Mouse (Mus musculus): ENCODE measurements around the gene Ndufv1. TPM values are rescaled to one million over a fixed set of nuclear protein-coding genes. Genes with fewer than 3 reads are reported as not detected.
"Not testable (repeated sequence)": the region's sequence is repeated elsewhere in the genome, so short reads cannot be mapped to it uniquely, and the experiment has no call there.

Ndufv1 gene
- polyA plus RNA-seq (2012; rRNA removed), result 152 and 165 TPM in 2 replicates

DNA sequence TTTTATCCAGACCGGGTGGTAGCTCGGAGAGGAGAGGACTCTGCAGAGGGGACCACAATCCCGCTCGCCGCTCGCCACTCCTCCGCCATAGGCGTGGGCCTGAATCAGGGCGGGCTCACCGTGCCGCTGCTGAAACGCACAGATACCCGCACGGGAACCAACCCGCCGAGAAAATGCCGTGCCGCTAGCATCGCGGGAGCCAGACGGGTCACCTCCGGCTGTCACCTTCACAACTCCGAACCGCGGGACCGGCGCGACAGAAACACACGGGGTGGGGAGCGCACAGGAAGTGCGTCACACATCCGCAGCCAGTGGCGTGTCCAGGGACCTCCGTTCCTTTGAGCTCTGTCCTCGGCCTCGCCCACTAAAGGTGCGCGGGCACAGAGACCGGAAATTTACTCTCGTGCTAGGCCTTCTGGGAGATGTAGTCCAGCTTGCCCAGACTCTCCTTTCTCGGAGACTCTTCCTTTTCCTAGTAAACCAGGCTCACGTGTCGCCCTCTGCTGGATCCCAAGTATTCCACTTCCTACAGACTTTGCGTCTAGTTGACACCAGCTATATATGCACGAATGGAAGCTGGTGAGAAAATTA is at the start of gene Ndufv1:
Gene Ndufv1 (minus strand): TSS at position 375 of the 591 bp plus-strand sequence.
- peak; percentile 87 for DNase-seq (ENCODE audit: low read depth)

GRCm38 (mm10) chr19:4060899-4061465 is 48.4 kb upstream of the Ndufv1 start:
- DNase-seq (ENCODE audit: low read depth), result no peak

DNA sequence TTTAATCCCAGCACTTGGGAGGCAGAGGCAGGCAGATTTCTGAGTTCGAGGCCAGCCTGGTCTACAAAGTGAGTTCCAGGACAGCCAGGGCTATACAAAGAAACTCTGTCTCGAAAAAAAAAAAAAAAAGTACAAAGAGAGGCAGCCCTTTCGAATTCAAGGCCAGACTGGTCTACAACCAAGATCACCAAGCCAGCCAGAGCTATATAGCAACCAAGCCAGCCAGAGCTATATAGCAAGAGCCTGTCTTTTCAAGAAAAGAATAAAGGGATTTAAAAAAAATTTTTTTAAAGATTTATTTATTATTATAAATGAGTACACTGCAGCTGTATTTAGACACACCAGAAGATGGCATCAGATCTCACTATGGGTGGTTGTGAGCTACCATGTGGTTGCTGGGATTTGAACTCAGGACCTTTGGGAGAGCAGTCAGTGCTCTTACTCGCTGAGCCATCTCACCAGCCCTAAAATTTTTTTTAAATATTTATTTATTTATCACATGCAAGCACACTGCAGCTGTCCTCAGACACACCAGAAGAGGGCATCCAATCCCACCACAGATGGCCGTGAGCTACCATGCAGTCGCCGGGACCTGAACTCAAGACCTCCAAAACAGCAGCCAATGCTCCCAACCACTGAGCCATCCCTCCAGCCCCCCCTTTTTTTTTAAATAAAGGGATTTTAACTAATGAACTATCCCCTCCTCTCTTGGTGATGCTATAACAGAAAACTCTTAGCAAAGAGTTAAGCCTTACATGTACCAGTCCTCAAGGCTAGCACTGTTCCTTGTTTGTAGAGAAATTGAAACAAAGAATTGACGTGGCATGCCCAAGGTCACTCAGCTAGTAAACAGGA is 47.7 kb upstream of the Ndufv1 start:
- not testable (repeated sequence) for DNase-seq (ENCODE audit: low read depth)

DNA sequence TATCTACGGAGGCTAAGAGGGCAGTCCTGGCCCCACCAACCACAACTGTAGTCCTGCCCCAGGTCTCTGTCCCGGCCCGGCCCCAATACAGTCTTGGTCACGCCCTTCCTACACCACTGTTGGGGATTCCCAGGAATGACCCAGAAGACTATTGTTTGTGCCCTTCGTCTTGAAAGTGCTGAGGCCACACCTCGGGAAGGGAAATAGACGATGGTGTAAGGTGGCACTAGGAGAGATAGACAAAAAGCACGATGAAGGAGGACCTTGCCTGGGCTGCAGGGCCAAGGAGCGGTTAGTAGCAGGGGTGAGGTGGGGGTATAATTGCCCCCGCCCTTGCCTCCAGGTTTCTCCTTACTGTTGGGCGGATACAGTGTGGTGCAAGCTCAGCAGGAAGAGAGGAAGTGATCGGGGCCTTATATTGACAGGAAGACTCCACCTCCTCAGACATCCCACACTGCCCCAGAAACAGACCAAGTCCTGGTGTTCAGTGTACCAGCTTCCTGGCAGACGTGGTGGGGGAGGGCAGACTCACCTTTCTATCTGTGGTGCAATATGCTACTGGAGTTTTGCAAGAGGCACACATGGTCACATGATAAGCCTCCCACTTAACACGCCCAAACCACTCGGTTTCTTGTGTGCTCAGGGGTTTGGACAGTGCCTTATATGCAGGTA is 46.6 kb upstream of the Ndufv1 start, which contains the start of gene Gstp3:
Gene Gstp3 (minus strand): TSS at position 501 of the 672 bp plus-strand sequence.
- peak; percentile 72 for DNase-seq (ENCODE audit: low read depth)

GRCm38 (mm10) chr19:4058581-4058980 is 46.0 kb upstream of the Ndufv1 start:
- no peak for DNase-seq (ENCODE audit: low read depth)

DNA sequence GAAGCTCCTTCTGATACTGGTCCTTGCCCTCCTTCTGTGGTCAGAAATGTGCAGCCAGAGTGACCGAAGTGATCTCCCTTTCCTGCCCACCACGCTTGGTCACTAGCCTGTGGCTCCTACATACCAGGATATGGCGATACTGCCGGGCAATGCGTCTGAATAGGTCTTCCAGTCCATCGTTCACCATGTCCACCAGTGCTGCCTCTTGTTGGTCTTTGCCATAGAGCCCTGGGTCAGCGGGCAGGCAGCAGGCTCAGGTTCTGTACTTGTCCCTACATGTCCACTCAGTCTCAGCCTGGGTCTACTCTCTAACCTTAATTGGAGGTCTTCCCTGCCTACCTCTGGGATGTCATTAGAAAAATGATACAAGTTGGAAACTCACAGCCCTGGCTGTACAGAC is 45.4 kb upstream of the Ndufv1 start:
- no peak for DNase-seq (ENCODE audit: low read depth)

GRCm38 (mm10) chr19:4057389-4057788 is 44.8 kb upstream of the Ndufv1 start:
- DNase-seq (ENCODE audit: low read depth), result no peak

- DNase-seq (ENCODE audit: low read depth), result no peak
These were observed 44.1 kb upstream of the Ndufv1 start for GRCm38 (mm10) chr19:4056727-4057126.

DNA sequence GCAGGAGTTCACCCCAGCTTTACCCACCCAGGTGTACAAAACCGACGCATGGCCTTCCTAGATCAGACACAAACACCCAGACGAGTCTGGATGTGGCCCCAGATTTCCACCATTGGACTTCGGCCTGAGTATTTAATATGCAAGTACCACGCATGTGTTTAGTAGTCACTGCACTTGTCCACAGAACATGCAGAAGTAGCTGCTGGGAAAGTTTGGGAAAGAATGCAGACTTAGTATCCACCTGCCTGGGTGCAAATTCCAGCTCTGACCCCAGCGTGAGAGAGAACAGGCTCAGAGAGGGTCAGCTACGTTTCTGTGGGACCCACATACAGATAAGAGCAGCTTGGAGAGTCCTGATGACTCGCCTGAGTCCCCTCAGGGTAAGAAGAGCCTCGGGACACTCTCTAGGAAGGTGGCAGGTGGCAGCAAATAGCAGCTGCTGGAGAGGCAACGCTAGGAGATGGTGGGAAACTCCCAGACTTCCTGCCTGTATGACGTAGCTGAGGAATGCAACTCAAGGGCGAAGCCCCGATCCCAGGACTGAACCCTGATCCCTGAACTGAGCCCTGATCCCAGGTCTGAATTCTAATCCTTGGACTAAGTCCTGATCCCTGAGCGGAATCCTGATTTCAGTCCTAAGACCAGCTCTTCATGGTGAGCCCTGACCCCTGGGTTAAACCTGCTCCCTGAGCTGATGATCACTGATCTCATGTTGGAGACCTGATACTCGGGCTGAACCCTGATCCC is 43.5 kb upstream of the Ndufv1 start:
- DNase-seq (ENCODE audit: low read depth), result no peak

- DNase-seq (ENCODE audit: low read depth), result no peak
These were observed 42.8 kb upstream of the Ndufv1 start for GRCm38 (mm10) chr19:4055216-4055946.

DNA sequence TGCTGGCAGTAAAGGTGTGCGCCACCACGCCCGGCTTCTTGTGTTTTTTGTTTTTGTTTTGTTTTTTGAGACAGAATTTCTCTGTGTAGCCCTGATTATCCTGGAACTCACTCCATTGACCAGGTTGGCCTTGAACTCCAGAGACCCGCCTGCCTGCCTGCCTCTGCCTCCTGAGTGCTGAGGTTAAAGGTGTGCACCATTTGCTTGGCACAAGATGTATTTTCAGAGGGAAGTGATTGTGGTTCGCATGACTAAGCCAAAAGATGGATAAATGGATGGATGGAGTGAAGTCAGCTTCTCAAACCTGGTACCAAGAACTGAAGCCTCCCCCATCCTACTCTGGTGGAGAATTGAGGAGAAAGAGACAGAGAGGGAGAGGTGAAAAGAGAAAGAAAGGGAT is 42.0 kb upstream of the Ndufv1 start:
- no peak for DNase-seq (ENCODE audit: low read depth)

GRCm38 (mm10) chr19:4052516-4053030 is 40.0 kb upstream of the Ndufv1 start:
- no peak for DNase-seq (ENCODE audit: low read depth)

- no peak for DNase-seq (ENCODE audit: low read depth)
These were observed 39.3 kb upstream of the Ndufv1 start for GRCm38 (mm10) chr19:4051741-4052515.

- no peak for DNase-seq (ENCODE audit: low read depth)
These were observed 38.4 kb upstream of the Ndufv1 start for GRCm38 (mm10) chr19:4051016-4051415.

DNA sequence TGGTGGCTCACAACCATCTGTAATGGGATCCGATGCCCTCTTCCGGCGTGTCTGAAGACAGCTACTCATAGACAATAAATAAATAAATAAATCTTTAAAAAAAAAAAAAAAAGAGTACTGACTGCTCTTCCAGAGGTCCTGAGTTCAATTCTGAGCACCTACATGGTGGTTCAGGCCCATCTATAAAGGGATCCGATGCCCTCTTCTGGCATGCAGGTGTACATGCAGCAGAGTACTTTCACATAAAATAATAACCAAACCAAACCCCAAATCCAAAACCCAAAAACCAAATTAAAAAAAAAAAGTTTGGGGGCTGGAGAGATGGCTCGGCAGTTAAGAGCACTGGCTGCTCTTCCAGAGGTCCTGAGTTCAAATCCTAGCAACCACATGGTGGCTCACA is 36.5 kb upstream of the Ndufv1 start:
- not testable (repeated sequence) for DNase-seq (ENCODE audit: low read depth)

- DNase-seq (ENCODE audit: low read depth), result no peak
These were observed 35.3 kb upstream of the Ndufv1 start for GRCm38 (mm10) chr19:4047859-4048258.

DNA sequence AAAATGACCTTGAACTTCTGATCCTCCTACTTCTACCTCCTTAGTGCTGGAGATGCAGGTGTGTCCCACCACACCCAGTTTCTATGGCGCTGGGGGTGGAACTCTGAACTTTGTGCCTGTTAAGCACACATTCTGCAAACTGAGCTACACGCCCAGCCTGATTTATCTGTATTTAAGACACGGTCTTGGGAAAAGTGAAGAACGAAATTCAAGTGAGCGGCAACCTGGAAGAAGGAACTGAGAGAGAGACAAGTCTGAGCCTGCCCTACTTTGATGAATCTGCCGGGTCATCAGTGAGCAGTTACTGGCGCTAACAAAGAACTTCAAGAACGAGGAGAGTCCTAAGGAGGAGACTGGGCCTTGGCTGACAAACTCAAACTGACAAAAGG is 34.3 kb upstream of the Ndufv1 start:
- DNase-seq (ENCODE audit: low read depth), result peak; percentile 47

- DNase-seq (ENCODE audit: low read depth), result peak; percentile 76
These were observed 33.6 kb upstream of the Ndufv1 start, which contains the start of gene Gstp2 for GRCm38 (mm10) chr19:4045966-4046865. Gstp2 (minus strand) TSS chr19:4046023.

- DNase-seq (ENCODE audit: low read depth), result not testable (repeated sequence)
These were observed 31.5 kb upstream of the Ndufv1 start for GRCm38 (mm10) chr19:4044109-4044508.

Measured in gonadal fat pad, adult 2 months (tissue).